Mouse (Mus musculus) ES-Bruce4 (cell line): Measurements from ENCODE around the gene P2rx7. TPM values are rescaled to one million over a fixed set of nuclear protein-coding genes. Genes with fewer than 3 reads are reported as not detected.

Experiments
- H3K27ac ChIP-seq: 2 replicates; pipeline ENCODE4 v1.5.1; 2012; ENCODE audit warnings: low read length, inconsistent platforms; ENCODE audit not compliant: insufficient read depth
- H3K27me3 ChIP-seq: 2 replicates; pipeline ENCODE4 v1.6.1; 2012; ENCODE audit warnings: mild to moderate bottlenecking, low read length, inconsistent platforms; ENCODE audit not compliant: control insufficient read depth, poor library complexity, insufficient read depth, severe bottlenecking
- H3K36me3 ChIP-seq: 2 replicates; pipeline ENCODE4 v1.6.1; 2012; ENCODE audit warnings: inconsistent platforms, mild to moderate bottlenecking, low read length, moderate library complexity; ENCODE audit not compliant: control insufficient read depth, poor library complexity, insufficient read depth, severe bottlenecking
- H3K4me1 ChIP-seq: one replicate; pipeline ENCODE4 v1.8.1; 2011; ENCODE audit warnings: low read length; ENCODE audit not compliant: control insufficient read depth, insufficient read depth
- H3K4me3 ChIP-seq: 2 replicates; pipeline ENCODE4 v1.5.1; 2011; ENCODE audit warnings: low read depth, mild to moderate bottlenecking, low read length
- H3K9ac ChIP-seq: 2 replicates; pipeline ENCODE4 v1.6.1; 2012; ENCODE audit warnings: low read depth, mild to moderate bottlenecking, inconsistent platforms; ENCODE audit not compliant: poor library complexity, severe bottlenecking
- H3K9me3 ChIP-seq: replicated peaks from 2 replicates; pipeline ENCODE4 v1.6.1; 2012; ENCODE audit warnings: mild to moderate bottlenecking, low read length, inconsistent platforms; ENCODE audit not compliant: control insufficient read depth, poor library complexity, insufficient read depth, severe bottlenecking
- CTCF ChIP-seq: IDR thresholded peaks from one replicate; pipeline ENCODE4 v1.8.1; 2011; ENCODE audit warnings: low read depth, low read length
- EP300 ChIP-seq: IDR thresholded peaks from 2 replicates; pipeline ENCODE4 v1.6.1; 2011; ENCODE audit warnings: low read depth, low read length; ENCODE audit not compliant: insufficient read depth
- POLR2A ChIP-seq: IDR thresholded peaks from one replicate; pipeline ENCODE4 v1.8.1; 2011; ENCODE audit warnings: low read length; ENCODE audit not compliant: insufficient read depth
- polyA plus RNA-seq: library from polyadenylated mRNA; stranded (reverse); fragments of >200 nt; gene quantifications from 2 replicates; pipeline ENCODE4 v1.2.4, GENCODE M21; 2011; ENCODE audit warnings: low read depth; ENCODE audit not compliant: missing spikeins, insufficient read depth, insufficient read length

P2rx7 gene
- polyA plus RNA-seq, 1 experiment = 2.7 TPM

DNA sequence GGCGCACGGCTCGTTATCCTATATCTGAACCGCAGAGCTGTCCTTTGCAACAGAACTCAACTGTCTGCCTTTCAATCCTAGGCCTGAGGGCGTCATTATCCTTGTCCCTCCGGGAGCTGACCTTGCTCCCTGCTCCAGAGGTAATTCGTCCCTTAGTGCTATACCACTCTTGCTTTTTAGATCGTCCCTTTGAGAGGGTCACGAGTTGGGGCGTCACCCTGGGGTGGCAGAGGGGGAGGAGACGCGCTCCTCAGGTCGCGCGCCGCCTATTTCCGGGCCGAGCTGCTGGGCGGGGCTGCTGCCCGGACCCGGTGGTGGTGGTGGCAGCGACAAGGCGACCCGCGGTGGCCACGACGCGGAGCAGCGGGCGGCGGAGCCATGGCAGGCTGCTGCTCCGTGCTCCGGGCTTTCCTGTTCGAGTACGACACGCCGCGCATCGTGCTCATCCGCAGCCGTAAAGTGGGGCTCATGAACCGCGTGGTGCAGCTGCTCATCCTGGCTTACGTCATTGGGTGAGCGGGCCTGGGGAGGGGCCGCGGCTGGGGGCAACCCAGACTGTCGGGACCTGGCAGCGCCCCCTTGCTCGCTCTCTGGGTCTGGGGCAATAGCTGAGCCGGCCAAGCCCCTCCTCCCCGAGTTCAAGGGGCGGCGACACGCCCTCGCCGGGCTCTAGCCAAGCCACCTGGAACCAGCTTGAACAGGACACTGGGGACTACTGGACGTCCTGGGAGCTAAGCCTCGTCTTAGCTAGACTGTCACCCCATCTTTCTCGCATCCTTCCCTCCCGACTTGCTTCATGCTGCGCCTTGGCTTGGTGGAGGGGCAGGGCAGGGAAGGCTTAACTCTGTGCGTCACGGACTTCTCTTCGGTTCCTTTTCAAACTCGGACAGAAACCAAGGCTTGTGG lies 63.8 kb downstream of the P2rx7 start, which contains the start of gene P2rx4:
TSS of gene P2rx4 (plus strand) at position 269 of the 906 bp plus-strand sequence.
- no peaks in the 10 kb centered on the region for H3K4me1 ChIP-seq
- peak within 1 kb of the TSS; percentile 76 for H3K4me3 ChIP-seq
- H3K27me3 ChIP-seq = no peaks in the 10 kb centered on the region
- peak within 1 kb of the TSS; percentile 12; the same call in 1 of the 2 replicates for H3K27ac ChIP-seq
- H3K36me3 ChIP-seq = no peaks in the 10 kb centered on the region
- H3K9ac ChIP-seq = peak within 1 kb of the TSS; percentile 40
- TF ChIP-seq POLR2A (no peak), CTCF (peak; percentile 21), EP300 (peak; percentile 68; the same call in 1 of the 2 replicates)
- no peaks in the 10 kb centered on the region for H3K9me3 ChIP-seq

DNA sequence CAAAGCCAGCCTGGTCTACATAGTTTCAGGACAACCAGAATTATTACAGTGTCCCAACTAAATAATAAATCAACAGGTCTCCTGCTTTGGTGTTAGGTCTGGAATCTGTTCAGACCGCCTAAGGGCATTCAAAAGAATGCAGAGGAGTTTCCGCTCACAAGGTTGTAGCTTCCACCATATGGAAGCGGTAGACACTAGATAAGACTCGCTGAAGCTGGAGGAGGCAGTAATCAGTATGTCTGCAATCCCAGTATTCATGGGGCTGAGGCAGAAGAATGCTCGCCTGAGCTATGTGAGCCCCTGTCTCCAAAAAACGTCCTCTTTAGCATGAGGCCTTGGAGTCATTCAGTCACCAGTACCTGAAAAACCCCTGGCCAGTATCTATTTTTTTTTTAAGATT lies 65.1 kb downstream of the P2rx7 start:
- TF ChIP-seq EP300 (no peak), POLR2A (no peak), CTCF (no peak)
- Histone ChIP-seq H3K36me3 (no peaks in the 10 kb centered on the region), H3K4me3 (no peak overlapping the region), H3K27me3 (no peaks in the 10 kb centered on the region), H3K4me1 (no peaks in the 10 kb centered on the region), H3K9me3 (peaks cover 6% of the 10 kb centered on the region; the same call in 1 of the 2 replicates), H3K9ac (no peak overlapping the region), H3K27ac (no peak overlapping the region)

DNA sequence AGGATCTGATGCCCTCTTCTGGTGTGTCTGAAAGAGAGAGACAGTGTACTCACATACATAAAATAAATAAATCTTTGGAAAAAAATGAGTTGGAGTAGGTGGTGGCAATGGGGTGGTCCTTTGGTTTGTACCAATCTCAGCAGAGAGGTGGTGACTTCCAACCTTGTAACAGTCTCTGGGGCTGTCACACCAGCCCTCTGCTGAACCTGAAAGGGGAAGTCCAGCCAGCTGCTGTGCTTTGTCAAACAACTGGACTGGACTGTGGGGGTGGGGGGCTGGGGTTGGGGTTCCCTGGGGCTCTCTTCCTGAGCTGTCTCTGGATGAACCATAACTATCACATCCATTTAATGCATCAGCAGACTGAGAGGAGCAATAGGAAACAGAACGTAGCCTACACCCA lies 72.0 kb downstream of the P2rx7 start:
- Histone ChIP-seq H3K4me3 (no peak overlapping the region), H3K9ac (no peak overlapping the region), H3K27me3 (no peaks in the 10 kb centered on the region), H3K27ac (no peak overlapping the region), H3K36me3 (no peaks in the 10 kb centered on the region), H3K9me3 (peaks cover 6% of the 10 kb centered on the region; the same call in 1 of the 2 replicates), H3K4me1 (no peaks in the 10 kb centered on the region)
- TF ChIP-seq POLR2A = no peak
- TF ChIP-seq EP300 = no peak
- TF ChIP-seq CTCF = no peak

DNA sequence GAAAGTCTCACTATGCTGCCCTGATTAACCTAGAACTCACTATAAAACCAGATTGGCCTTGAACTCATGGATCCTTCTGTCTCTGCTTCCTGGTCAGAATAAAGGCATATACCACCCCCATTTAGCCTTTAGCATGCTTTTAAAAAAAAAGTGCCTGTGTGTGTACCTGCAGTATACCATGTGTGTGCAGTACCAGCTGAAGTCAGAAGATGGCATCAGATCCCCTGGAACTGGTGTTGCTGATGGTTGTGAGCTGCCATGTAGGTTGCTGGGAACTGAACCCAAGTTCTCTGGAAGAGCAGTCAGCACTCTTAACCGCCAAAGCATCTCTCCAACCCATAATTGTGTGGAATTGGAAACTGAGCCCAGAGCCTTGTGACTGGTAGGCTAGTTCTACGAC lies 73.1 kb downstream of the P2rx7 start:
- H3K4me3 ChIP-seq = no peak overlapping the region

DNA sequence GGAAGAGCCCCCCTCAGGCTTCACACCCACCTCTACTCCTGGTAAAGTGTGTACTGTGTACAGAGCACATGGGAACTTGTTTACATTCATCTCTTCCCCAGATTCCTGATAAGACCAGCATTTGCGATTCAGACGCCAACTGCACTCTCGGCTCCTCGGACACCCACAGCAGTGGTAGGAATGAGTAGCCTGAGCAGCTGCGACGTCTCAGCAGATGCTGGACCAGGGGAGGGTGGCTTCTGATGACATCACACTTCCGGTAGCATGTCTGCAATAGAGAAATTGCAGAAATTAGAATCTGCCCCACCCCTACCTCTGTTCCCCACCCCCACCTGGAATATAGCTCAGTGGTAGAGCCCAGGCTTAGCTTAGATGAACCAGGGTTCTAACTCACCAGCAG lies 74.7 kb downstream of the P2rx7 start:
- TF ChIP-seq EP300 = no peak
- Histone ChIP-seq H3K27ac (no peak overlapping the region), H3K9ac (no peak overlapping the region), H3K4me3 (no peak overlapping the region), H3K9me3 (no peaks in the 10 kb centered on the region), H3K36me3 (no peaks in the 10 kb centered on the region), H3K27me3 (no peaks in the 10 kb centered on the region), H3K4me1 (no peaks in the 10 kb centered on the region)

More for the DNA sequence above, 73.1 kb downstream of the P2rx7 start:
- Histone ChIP-seq H3K27me3 (no peaks in the 10 kb centered on the region), H3K9me3 (peaks cover 6% of the 10 kb centered on the region; the same call in 1 of the 2 replicates), H3K4me1 (no peaks in the 10 kb centered on the region), H3K27ac (no peak overlapping the region), H3K36me3 (no peaks in the 10 kb centered on the region), H3K9ac (no peak overlapping the region)
- TF ChIP-seq POLR2A (no peak), CTCF (peak; percentile 19), EP300 (no peak)

DNA sequence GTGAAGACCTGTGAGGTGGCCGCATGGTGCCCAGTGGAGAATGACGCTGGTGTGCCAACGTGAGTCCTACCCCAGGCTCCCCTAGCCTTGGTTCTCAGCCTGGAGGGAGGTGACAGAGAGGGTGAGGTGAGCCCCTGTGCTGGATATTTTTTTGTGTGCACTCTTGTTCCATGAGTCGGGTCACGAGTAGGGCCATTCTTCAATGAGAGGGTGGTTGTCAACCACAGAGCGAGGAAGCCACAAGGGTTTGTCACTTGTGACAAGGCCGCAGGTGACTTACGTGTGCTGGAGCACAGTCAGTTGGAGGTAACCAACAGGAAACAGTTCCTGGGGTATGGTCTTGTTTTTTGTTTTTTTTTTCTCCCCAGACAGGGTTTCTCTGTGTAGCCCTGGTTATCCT lies 75.5 kb downstream of the P2rx7 start:
- Histone ChIP-seq H3K9me3 (no peaks in the 10 kb centered on the region), H3K4me3 (no peak overlapping the region), H3K36me3 (no peaks in the 10 kb centered on the region), H3K27me3 (no peaks in the 10 kb centered on the region), H3K9ac (no peak overlapping the region), H3K27ac (no peak overlapping the region), H3K4me1 (no peaks in the 10 kb centered on the region)
- TF ChIP-seq CTCF (no peak), POLR2A (no peak), EP300 (no peak)
